Mouse (Mus musculus) small intestine, adult 2 months (tissue): Measurements from ENCODE around the gene Spryd3. TPM values are rescaled to one million over a fixed set of nuclear protein-coding genes. Genes with fewer than 3 reads are reported as not detected.

Source experiments
- H3K27ac ChIP-seq: fragments of 200-500 bp; 2 replicates; pipeline ENCODE4 v1.5.1; 2012; ENCODE audit warnings: low read depth, low read length, control low read depth, inconsistent platforms; ENCODE audit not compliant: insufficient read depth
- H3K27me3 ChIP-seq: fragments of 200-500 bp; 2 replicates; pipeline ENCODE4 v1.6.1; 2012; ENCODE audit warnings: mild to moderate bottlenecking, moderate library complexity, low read length, inconsistent platforms; ENCODE audit not compliant: control insufficient read depth, insufficient read depth
- H3K36me3 ChIP-seq: fragments of 200-500 bp; 2 replicates; pipeline ENCODE4 v1.6.1; 2012; ENCODE audit warnings: mild to moderate bottlenecking, low read length, control low read depth, inconsistent platforms; ENCODE audit not compliant: control insufficient read depth, insufficient read depth
- H3K4me1 ChIP-seq: fragments of 200-500 bp; 2 replicates; pipeline ENCODE4 v1.6.1; 2012; ENCODE audit warnings: low read length, inconsistent platforms, mixed read lengths; ENCODE audit not compliant: control insufficient read depth, insufficient read depth, insufficient read length
- H3K4me3 ChIP-seq: fragments of 200-500 bp; 2 replicates; pipeline ENCODE4 v1.5.1; 2012; ENCODE audit warnings: low read depth, mild to moderate bottlenecking, control low read depth, inconsistent platforms, low read length, moderate library complexity
- CTCF ChIP-seq: fragments of 200-500 bp; IDR thresholded peaks from 2 replicates; pipeline ENCODE4 v1.5.1; 2012; ENCODE audit warnings: low read depth, mild to moderate bottlenecking, control low read depth, inconsistent platforms, low read length, moderate library complexity, mixed read lengths; ENCODE audit not compliant: insufficient replicate concordance, insufficient read length; ENCODE audit errors: extremely low read depth
- POLR2A ChIP-seq: fragments of 200-500 bp; IDR thresholded peaks from 2 replicates; pipeline ENCODE4 v1.6.1; 2012; ENCODE audit warnings: low read depth, mild to moderate bottlenecking, control low read depth, inconsistent platforms, low read length, moderate library complexity
- WGBS: fragments of 180-500 bp; shearing (Covaris S2); methylation state at CpG from one replicate; pipeline ENCODE4 v1.1.7; 2018; 5-methylcytosine and 5-hydroxymethylcytosine counted together
- polyA plus RNA-seq: library from polyadenylated mRNA; depleted of rRNA; stranded (reverse); fragments of >200 nt; gene quantifications from 2 replicates; pipeline ENCODE4 v1.2.3, GENCODE M21; 2012

The Spryd3 gene
- polyA plus RNA-seq, 1 experiment, result 48.8 TPM

- Histone ChIP-seq H3K4me3 (peak overlapping the region; percentile 58), H3K4me1 (peaks cover 41% of the 10 kb centered on the region), H3K27me3 (no peaks in the 10 kb centered on the region)
Observed at GRCm38 (mm10) chr15:102102548-102103121, 33.4 kb downstream of the Spryd3 start.

GRCm38 (mm10) chr15:102101672-102102541, 34.1 kb downstream of the Spryd3 start:
- WGBS, result 17% methylated on average over 11 of the region's 11 CpGs
- Histone ChIP-seq H3K27me3 (no peaks in the 10 kb centered on the region), H3K27ac (peak overlapping the region; percentile 71), H3K4me3 (peak overlapping the region; percentile 79), H3K36me3 (peaks cover 5% of the 10 kb centered on the region), H3K4me1 (peaks cover 39% of the 10 kb centered on the region)
- no peak for TF ChIP-seq CTCF
- TF ChIP-seq POLR2A, result no peak

More at GRCm38 (mm10) chr15:102102548-102103121, 33.4 kb downstream of the Spryd3 start:
- Histone ChIP-seq H3K27ac (peak overlapping the region; percentile 93), H3K36me3 (no peaks in the 10 kb centered on the region)
- TF ChIP-seq POLR2A (no peak), CTCF (no peak)
- WGBS, result 47% methylated on average over 6 of the region's 6 CpGs

GRCm38 (mm10) chr15:102100996-102101671, 34.9 kb downstream of the Spryd3 start:
- Histone ChIP-seq H3K4me3 (peak overlapping the region; percentile 79), H3K27ac (peak overlapping the region; percentile 71), H3K36me3 (peaks cover 6% of the 10 kb centered on the region), H3K27me3 (no peaks in the 10 kb centered on the region), H3K4me1 (peaks cover 32% of the 10 kb centered on the region)
- TF ChIP-seq POLR2A (no peak), CTCF (no peak; the same call in 1 of the 2 replicates)
- WGBS, result 35% methylated on average over 10 of the region's 10 CpGs

- Histone ChIP-seq H3K27ac (peak within 1 kb of the TSS; percentile 71), H3K4me1 (peaks cover 27% of the 10 kb centered on the region), H3K4me3 (peak within 1 kb of the TSS; percentile 79), H3K36me3 (peaks cover 11% of the 10 kb centered on the region), H3K27me3 (no peaks in the 10 kb centered on the region)
- TF ChIP-seq CTCF (peak; percentile 39; the same call in 1 of the 2 replicates), POLR2A (peak; percentile 23)
- under 1% methylated on average over 76 of the region's 82 CpGs for WGBS
Observed at GRCm38 (mm10) chr15:102100161-102100981, 35.7 kb downstream of the Spryd3 start, which contains the start of gene Tns2. Gene Tns2, plus strand, starts transcription at chr15:102100413.

GRCm38 (mm10) chr15:102099771-102100160, 36.3 kb downstream of the Spryd3 start:
- peak overlapping the region; percentile 79 for H3K4me3 ChIP-seq
- peaks cover 24% of the 10 kb centered on the region for H3K4me1 ChIP-seq
- TF ChIP-seq POLR2A (no peak), CTCF (no peak)
- H3K27ac ChIP-seq, result peak overlapping the region; percentile 71
- peaks cover 16% of the 10 kb centered on the region for H3K36me3 ChIP-seq
- H3K27me3 ChIP-seq, result no peaks in the 10 kb centered on the region
- 26% methylated on average over 8 of the region's 8 CpGs for WGBS

GRCm38 (mm10) chr15:102099260-102099659, 36.8 kb downstream of the Spryd3 start:
- Histone ChIP-seq H3K27ac (no peak overlapping the region), H3K36me3 (peaks cover 21% of the 10 kb centered on the region), H3K27me3 (no peaks in the 10 kb centered on the region), H3K4me1 (peaks cover 21% of the 10 kb centered on the region), H3K4me3 (peak overlapping the region; percentile 23)
- TF ChIP-seq CTCF, result no peak
- no peak for TF ChIP-seq POLR2A
- 64% methylated on average over 5 of the region's 5 CpGs for WGBS
